Mouse (Mus musculus) c-Kit-positive CD71-positive TER-119-positive erythroid progenitor cells, embryonic 14.5 days (primary cell): Measurements from ENCODE around the gene Rpl3l.
A peak's percentile ranks its signal among the peaks of the same experiment; 100 is the strongest.

Experiments
- DNase-seq: peaks from one replicate; pipeline ENCODE4 v3.0.0-alpha.2; 2013; ENCODE audit warnings: low spot score

Rpl3l gene

GRCm38 (mm10) chr17:24743896-24744295 is 16.3 kb downstream of the Rpl3l start:
- no peak for DNase-seq

GRCm38 (mm10) chr17:24744381-24744780 is 16.8 kb downstream of the Rpl3l start:
- DNase-seq, result no peak

- DNase-seq, result peak; percentile 83
Observed at GRCm38 (mm10) chr17:24745526-24746497, 18.2 kb downstream of the Rpl3l start.

- DNase-seq, result no peak
Observed at GRCm38 (mm10) chr17:24746986-24747385, 19.4 kb downstream of the Rpl3l start.

- no peak for DNase-seq
Observed at GRCm38 (mm10) chr17:24751528-24751927, 23.9 kb downstream of the Rpl3l start.

GRCm38 (mm10) chr17:24752415-24753394 is 25.1 kb downstream of the Rpl3l start, which contains the start of gene Hs3st6:
Gene Hs3st6 (plus strand): TSS chr17:24752988.
- DNase-seq, result no peak

- DNase-seq, result no peak
Observed at GRCm38 (mm10) chr17:24757394-24757793, 29.8 kb downstream of the Rpl3l start.

GRCm38 (mm10) chr17:24761121-24761520 is 33.5 kb downstream of the Rpl3l start:
- no peak for DNase-seq

- DNase-seq, result no peak
Observed at GRCm38 (mm10) chr17:24765016-24765905, 37.6 kb downstream of the Rpl3l start.

GRCm38 (mm10) chr17:24766266-24766875 is 38.8 kb downstream of the Rpl3l start:
- DNase-seq, result no peak

GRCm38 (mm10) chr17:24769146-24769545 is 41.5 kb downstream of the Rpl3l start:
- DNase-seq, result no peak

GRCm38 (mm10) chr17:24773241-24773640 is 45.6 kb downstream of the Rpl3l start:
- no peak for DNase-seq

- DNase-seq, result no peak
Observed at GRCm38 (mm10) chr17:24775173-24775572, 47.6 kb downstream of the Rpl3l start.

- no peak for DNase-seq
Observed at GRCm38 (mm10) chr17:24777073-24777472, 49.5 kb downstream of the Rpl3l start.

GRCm38 (mm10) chr17:24780821-24781220 is 53.2 kb downstream of the Rpl3l start:
- no peak for DNase-seq
